Mouse (Mus musculus) ES-E14 (cell line): ENCODE results near the gene Agtr1a. TPM values are rescaled to one million over a fixed set of nuclear protein-coding genes. Genes with fewer than 3 reads are reported as not detected.

Source experiments
- DNase-seq: peaks from one replicate; pipeline ENCODE4 v3.0.0-alpha.2; 2013; ENCODE audit warnings: low read depth, low spot score
- H3K27ac ChIP-seq: 2 replicates; pipeline ENCODE4 v1.5.1; 2012; ENCODE audit warnings: low read depth, mild to moderate bottlenecking, low read length, moderate library complexity, mixed read lengths; ENCODE audit not compliant: poor library complexity, insufficient read depth, severe bottlenecking
- H3K36me3 ChIP-seq: 2 replicates; pipeline ENCODE4 v1.6.1; 2012; ENCODE audit warnings: mild to moderate bottlenecking, low read length, moderate library complexity, mixed read lengths; ENCODE audit not compliant: control insufficient read depth, poor library complexity, insufficient read depth, severe bottlenecking
- H3K4me1 ChIP-seq, 2 experiments: fragments of 150-350 bp in 1 of 2; sonication (generic) in 1 of 2; 2 replicates each; pipeline ENCODE4 v1.6.1; 2012; ENCODE audit warnings: low read length in 2 of 2, mild to moderate bottlenecking in 1 of 2, mixed read lengths in 1 of 2; ENCODE audit not compliant: control insufficient read depth in 2 of 2, insufficient read depth in 2 of 2, poor library complexity in 1 of 2
- H3K4me3 ChIP-seq, 2 experiments: fragments of 150-350 bp in 1 of 2; sonication (generic) in 1 of 2; 2 replicates each; pipeline ENCODE4 v1.5.1; 2012; ENCODE audit warnings: low read length in 2 of 2, low read depth in 1 of 2, mild to moderate bottlenecking in 1 of 2, mixed read lengths in 1 of 2; ENCODE audit not compliant: insufficient read depth in 1 of 2, poor library complexity in 1 of 2, severe bottlenecking in 1 of 2
- H3K9ac ChIP-seq: 2 replicates; pipeline ENCODE4 v1.6.1; 2012; ENCODE audit warnings: low read depth, mild to moderate bottlenecking, low read length, mixed read lengths; ENCODE audit not compliant: poor library complexity, insufficient read depth, severe bottlenecking
- H3K9me3 ChIP-seq: fragments of 150-350 bp; sonication (generic); 2 replicates; pipeline ENCODE4 v1.6.1; 2012; ENCODE audit warnings: low read depth, mild to moderate bottlenecking, low read length; ENCODE audit not compliant: control insufficient read depth, insufficient read depth
- CHD2 ChIP-seq: IDR thresholded peaks from 2 replicates; pipeline ENCODE4 v1.6.1; 2014; ENCODE audit warnings: mild to moderate bottlenecking, low read depth, low read length, inconsistent platforms
- HCFC1 ChIP-seq: IDR thresholded peaks from 2 replicates; pipeline ENCODE4 v1.6.1; 2012; ENCODE audit warnings: low read length, inconsistent platforms, borderline replicate concordance; ENCODE audit not compliant: insufficient read depth
- MAFK ChIP-seq: IDR thresholded peaks from 2 replicates; pipeline ENCODE4 v1.6.1; 2014; ENCODE audit warnings: mild to moderate bottlenecking, low read depth, low read length, inconsistent platforms; ENCODE audit not compliant: insufficient read depth
- ZC3H11A ChIP-seq: IDR thresholded peaks from 2 replicates; pipeline ENCODE4 v1.6.1; 2012; ENCODE audit warnings: low read depth, mild to moderate bottlenecking, inconsistent platforms, low read length, borderline replicate concordance
- ZNF384 ChIP-seq: IDR thresholded peaks from 2 replicates; pipeline ENCODE4 v1.6.1; 2012; ENCODE audit warnings: low read depth, low read length, inconsistent platforms
- in situ Hi-C, 2 experiments: fragments of 600-800 bp; cut with MboI; formaldehyde crosslinking; loops; one replicate each; pipeline ENCODE4 v1.15.1; 2025; ENCODE audit warnings: low sequenced_read_pairs in 2 of 2, inconsistent platforms in 1 of 2; ENCODE audit not compliant: unreplicated experiment in 2 of 2
- total RNA-seq: library from RNA; depleted of rRNA; stranded (reverse); fragments of 300-350 nt; gene quantifications from 2 replicates; pipeline ENCODE4 v1.2.3, GENCODE M21; 2012

Agtr1a gene
- total RNA-seq, 1 experiment: 0.45 TPM

DNA sequence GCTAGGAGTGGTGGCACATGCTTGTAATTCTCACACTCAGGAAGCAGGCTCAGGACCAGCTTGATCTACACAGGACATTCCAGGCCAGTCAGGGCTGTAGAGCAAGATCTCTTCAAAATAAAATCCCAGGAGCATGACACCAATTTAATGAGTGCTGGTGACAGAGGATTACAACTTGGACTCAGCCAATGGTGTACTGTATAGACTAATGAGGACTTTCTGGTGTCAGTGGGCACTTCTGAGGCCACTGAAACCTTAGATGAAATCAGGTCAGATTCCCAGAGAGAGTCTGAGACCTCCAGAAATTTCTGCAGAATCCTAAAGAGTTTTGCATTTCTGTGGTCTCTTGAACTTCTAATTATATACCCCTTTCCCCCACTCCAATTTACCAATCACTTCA is 57.9 kb downstream of the Agtr1a start:
- no peak for DNase-seq
- Histone ChIP-seq H3K36me3 (no peaks in the 10 kb centered on the region), H3K27ac (no peak overlapping the region), H3K9me3 (no peaks in the 10 kb centered on the region), H3K4me1 (no peaks in the 10 kb centered on the region), H3K9ac (no peak overlapping the region), H3K4me3 (no peak overlapping the region)
- in situ Hi-C loops: no loop called here
- TF ChIP-seq CHD2: no peak
- TF ChIP-seq ZC3H11A: no peak
- TF ChIP-seq MAFK: no peak

DNA sequence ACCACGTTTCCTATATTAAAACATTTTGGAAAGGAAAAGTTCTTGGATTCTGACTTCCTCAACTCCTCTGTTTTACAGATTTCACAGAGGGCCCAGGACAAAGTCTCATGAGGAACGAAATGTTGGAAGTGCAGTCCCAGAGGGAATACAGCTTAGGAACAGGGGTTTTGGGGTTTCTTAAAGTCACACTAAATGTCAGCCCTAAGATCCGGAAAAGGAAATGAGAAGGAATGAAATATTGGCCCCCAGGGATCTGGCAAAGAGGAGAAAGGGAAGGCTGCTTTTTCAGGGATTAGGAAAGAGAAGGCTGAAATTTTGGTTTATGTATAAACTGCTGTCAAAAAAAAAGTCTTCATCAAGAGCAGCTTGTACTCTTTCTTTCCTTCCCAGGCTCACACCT is 60.2 kb downstream of the Agtr1a start:
- Histone ChIP-seq H3K36me3 (no peaks in the 10 kb centered on the region), H3K4me1 (no peaks in the 10 kb centered on the region), H3K27ac (no peak overlapping the region), H3K9me3 (no peaks in the 10 kb centered on the region), H3K4me3 (no peak overlapping the region), H3K9ac (no peak overlapping the region)
- TF ChIP-seq ZC3H11A (no peak), MAFK (no peak), CHD2 (no peak), ZNF384 (no peak), HCFC1 (no peak)
- in situ Hi-C loops: no loop called here
- DNase-seq: no peak

DNA sequence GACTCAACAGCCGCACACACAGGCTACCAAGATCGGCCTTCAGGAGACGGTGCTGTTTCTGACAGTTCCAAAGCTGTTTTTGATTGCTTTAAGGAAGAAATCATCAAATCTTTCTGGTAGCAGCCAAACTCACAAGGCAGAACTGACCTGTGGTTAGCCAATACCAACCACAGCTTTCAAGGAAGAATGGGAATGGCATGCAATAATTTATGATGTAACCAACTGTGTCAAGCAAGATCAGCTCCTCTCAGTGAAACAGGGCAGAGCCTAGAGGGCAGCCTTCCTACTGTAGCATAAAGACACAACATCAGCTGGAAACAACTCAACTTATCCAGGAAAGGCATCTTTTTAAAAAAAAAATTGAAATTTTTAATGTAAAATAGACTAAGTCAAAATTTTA is 62.6 kb downstream of the Agtr1a start:
- in situ Hi-C loops: no loop called here

DNA sequence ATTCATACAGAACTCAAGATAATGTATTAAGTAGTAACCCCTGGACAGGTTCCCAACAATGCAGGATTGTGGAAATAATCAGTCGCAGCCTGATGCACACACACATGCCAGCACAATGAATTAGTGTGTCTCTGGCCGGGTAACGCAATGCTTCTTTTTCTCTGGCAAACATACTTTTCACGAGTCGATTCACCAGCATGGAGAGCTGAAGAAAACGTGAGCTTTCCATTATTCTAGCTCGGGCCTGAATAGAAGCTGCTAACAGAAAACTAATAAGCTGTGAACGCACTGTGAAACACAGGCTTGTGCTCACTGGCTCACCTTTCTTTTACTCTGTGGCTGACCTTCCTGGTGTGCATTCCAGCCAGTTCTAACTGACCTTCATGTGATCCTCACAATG is 64.4 kb downstream of the Agtr1a start:
- H3K9ac ChIP-seq: no peak overlapping the region
- no peaks in the 10 kb centered on the region for H3K4me1 ChIP-seq
- TF ChIP-seq MAFK (no peak), ZNF384 (no peak), ZC3H11A (no peak)
- in situ Hi-C loops: no loop called here
- no peak overlapping the region for H3K27ac ChIP-seq
- no peak overlapping the region for H3K4me3 ChIP-seq
- H3K9me3 ChIP-seq: no peaks in the 10 kb centered on the region
- no peak for DNase-seq
- H3K36me3 ChIP-seq: no peaks in the 10 kb centered on the region

More for the DNA sequence above, 62.6 kb downstream of the Agtr1a start:
- no peak for TF ChIP-seq MAFK
- TF ChIP-seq CHD2: no peak
- TF ChIP-seq ZC3H11A: no peak
- no peak for TF ChIP-seq HCFC1
- TF ChIP-seq ZNF384: no peak
- no peak for DNase-seq
- Histone ChIP-seq H3K27ac (no peak overlapping the region), H3K9me3 (no peaks in the 10 kb centered on the region), H3K36me3 (no peaks in the 10 kb centered on the region), H3K4me3 (no peak overlapping the region), H3K9ac (no peak overlapping the region), H3K4me1 (no peaks in the 10 kb centered on the region)

DNA sequence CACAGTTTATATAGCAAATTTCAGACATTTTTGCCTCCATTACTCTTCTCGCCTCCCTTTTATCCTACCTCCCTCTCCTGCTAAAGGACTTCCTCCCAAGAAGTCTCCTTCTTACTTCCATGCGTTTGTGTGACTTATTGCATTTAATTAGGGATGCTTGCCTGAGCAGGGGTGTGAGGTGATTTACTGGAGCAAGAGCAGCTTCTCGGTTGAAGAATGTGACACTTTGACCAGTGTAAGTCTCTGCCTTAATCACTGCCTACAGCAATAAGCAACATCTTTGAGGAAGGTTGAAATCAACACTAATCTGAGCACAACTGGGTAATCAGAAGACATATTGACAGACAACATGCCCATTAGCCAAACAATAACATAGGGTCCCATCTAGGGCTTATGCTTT is 67.6 kb downstream of the Agtr1a start:
- H3K27ac ChIP-seq: no peak overlapping the region
- H3K9ac ChIP-seq: no peak overlapping the region
- no peak for DNase-seq
- in situ Hi-C loops: no loop called here
- H3K4me1 ChIP-seq: no peaks in the 10 kb centered on the region
- TF ChIP-seq CHD2 (no peak), MAFK (no peak), HCFC1 (no peak), ZNF384 (no peak), ZC3H11A (no peak)
- H3K4me3 ChIP-seq: no peak overlapping the region
- no peaks in the 10 kb centered on the region for H3K9me3 ChIP-seq
- no peaks in the 10 kb centered on the region for H3K36me3 ChIP-seq
